Mouse (Mus musculus) layer of hippocampus, adult 9-10 months (tissue): Measurements from ENCODE around the gene Gm17545.
"Not testable (repeated sequence)": the region's sequence is repeated elsewhere in the genome, so short reads cannot be mapped to it uniquely, and the experiment has no call there.

ENCODE experiments used
- DNase-seq: peaks from one replicate; pipeline ENCODE4 v3.0.0; 2022; ENCODE audit warnings: low spot score

Gm17545 gene

DNA sequence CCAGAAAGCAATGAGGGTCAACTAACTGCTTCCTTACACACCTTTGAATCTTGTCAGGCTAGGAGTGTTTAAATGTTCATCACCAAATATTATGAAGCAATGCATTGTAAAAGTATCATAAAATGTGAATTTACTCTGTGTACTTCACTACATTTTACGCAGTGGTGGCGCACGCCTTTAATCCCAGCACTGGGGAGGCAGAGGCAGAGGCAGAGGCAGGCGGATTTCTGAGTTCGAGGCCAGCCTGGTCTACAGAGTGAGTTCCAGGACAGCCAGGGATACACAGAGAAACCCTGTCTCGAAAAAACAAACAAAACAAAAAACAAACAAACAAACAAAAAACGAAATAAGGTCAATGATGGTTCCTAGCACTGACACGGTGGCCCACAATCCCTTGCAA lies at the start of gene Gm17545:
Gm17545 (plus strand) TSS at position 301 of the 400 bp plus-strand sequence.
- DNase-seq: not testable (repeated sequence)

- no peak for DNase-seq
These were observed 48.7 kb upstream of the Gm17545 start for GRCm38 (mm10) chr9:22405414-22405813.

DNA sequence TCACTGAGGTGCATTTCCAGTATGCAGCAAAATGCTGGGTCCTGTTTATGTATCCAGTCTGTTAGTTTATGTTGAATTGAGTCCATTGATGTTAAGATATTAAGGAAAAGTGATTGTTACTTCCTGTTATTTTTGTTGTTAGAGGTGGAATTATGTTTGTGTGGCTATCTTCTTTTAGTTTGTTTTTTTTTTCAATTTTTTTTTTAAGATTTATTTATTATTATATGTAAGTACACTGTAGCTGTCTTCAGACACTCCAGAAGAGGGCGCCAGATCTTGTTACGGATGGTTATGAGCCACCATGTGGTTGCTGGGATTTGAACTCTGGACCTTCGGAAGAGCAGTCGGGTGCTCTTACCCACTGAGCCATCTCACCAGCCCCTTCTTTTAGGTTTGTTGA lies 46.5 kb upstream of the Gm17545 start:
- DNase-seq: not testable (repeated sequence)

- DNase-seq: not testable (repeated sequence)
These were observed 45.7 kb upstream of the Gm17545 start for GRCm38 (mm10) chr9:22408344-22408743.

GRCm38 (mm10) chr9:22409501-22409900 lies 44.6 kb upstream of the Gm17545 start:
- DNase-seq: no peak

GRCm38 (mm10) chr9:22411002-22411857 lies 42.9 kb upstream of the Gm17545 start, which contains the start of gene 9530077C05Rik:
TSS of gene 9530077C05Rik (plus strand) at chr9:22411513.
- DNase-seq: peak; percentile 97

DNA sequence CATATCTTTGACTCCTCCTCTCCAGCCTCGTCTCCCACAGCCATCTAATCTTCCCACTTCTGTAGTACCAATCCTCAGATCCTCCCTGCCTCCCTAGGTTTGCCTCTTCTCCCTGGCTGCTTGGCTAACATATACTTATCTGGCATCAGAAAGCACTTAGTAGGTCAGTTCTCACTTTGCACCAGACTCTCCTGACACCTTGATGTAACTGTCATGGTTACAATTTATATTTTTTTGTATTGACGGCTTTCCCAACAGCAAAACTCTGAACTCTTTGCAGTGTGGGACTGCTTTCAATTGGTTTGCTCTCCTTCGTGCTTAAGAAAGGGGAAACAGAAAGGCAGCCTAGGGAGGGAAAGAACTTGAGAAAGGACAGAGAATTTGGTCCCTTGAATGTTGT lies 37.9 kb upstream of the Gm17545 start:
- DNase-seq: no peak

DNA sequence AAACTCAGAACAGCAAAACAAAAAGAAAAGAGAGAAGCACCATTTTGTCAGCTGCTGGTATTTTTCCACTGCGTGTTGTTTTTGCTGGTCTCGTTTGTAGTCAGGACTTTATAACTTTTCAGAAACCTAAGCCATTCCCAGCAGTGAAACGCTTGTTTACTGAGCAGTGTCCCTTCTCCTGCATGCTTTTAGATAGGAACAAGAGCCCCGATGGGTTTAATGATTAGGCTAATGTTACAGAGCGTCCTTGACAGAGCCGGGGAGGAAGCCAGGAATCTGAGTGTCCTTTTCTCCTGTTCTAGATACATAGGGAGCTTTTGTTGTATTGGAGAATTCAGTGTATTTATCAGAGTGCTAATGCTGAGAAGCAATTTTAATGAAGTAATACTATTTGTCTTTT lies 36.5 kb upstream of the Gm17545 start:
- DNase-seq: no peak

GRCm38 (mm10) chr9:22419877-22420276 lies 34.2 kb upstream of the Gm17545 start:
- DNase-seq: no peak

DNA sequence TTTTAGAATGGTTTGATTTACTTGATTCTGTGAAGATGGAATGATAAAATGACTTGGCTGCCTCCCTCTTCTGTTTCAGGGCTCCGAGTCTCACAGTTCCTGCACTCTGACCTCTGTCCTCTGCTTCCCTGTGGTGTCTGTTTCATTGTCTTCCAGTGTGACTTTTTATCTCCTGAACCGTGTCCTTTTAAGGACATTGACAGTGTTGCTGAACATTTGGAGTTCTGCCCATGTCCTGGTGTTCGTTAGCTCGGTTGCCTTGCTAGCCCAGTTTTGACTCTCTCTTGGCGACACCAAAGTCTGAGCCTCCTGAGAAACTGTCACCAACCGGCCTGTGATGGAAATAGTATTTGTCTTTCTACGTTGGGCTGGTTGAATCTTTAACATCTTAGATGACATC lies 33.6 kb upstream of the Gm17545 start:
- DNase-seq: no peak

GRCm38 (mm10) chr9:22422559-22422958 lies 31.5 kb upstream of the Gm17545 start:
- no peak for DNase-seq

GRCm38 (mm10) chr9:22423507-22423906 lies 30.6 kb upstream of the Gm17545 start:
- DNase-seq: no peak

DNA sequence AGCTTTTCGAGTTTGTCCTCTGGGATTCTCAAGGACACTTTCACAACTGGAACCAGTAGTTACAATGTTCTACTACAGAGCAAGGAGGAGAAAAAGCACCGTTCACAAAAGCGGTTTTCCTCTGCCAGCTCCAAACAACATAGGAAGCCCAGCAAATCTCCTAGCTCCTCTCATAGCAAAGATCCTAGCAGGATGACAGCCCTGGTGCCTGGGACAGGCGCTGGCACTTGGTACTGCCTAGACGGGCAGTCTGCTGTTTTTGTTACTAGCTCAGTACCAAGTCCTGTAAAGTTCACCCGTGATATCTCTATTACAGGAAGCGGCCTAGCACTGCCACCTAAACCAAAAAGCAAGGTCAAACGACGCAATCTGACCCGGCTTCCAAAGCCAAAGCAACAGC lies 29.9 kb upstream of the Gm17545 start:
- DNase-seq: no peak

GRCm38 (mm10) chr9:22424719-22425118 lies 29.4 kb upstream of the Gm17545 start:
- no peak for DNase-seq

DNA sequence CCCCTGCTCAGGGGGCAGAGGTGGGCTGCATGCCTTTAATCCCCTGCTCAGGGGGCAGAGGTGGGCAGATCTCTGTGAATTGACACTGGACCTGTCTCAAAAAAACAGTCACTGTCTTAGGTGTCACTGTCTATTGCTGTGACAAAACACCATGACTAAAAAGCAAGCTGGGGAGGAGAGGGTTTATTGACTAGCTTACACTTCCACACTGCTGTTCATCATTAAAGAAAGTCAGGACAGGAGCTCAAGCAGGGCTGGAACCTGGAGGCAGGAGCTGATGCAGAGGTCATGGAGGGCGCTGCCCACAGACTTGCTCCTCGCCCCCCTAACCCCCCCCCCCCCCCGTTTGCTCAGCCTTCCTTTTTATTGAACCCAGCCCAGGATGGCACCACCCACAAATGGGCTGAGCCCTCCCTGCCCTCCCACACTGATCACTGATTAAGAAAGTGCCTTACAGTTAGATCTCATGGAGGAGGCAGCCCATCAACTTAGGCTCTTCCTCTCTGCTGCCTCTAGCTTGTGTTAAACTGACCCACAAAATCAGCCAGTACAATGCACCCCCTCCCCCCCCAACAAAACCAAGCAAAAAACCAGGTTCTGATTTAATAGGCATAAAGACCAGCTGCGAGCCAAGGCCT lies 25.9 kb upstream of the Gm17545 start:
- DNase-seq: no peak

DNA sequence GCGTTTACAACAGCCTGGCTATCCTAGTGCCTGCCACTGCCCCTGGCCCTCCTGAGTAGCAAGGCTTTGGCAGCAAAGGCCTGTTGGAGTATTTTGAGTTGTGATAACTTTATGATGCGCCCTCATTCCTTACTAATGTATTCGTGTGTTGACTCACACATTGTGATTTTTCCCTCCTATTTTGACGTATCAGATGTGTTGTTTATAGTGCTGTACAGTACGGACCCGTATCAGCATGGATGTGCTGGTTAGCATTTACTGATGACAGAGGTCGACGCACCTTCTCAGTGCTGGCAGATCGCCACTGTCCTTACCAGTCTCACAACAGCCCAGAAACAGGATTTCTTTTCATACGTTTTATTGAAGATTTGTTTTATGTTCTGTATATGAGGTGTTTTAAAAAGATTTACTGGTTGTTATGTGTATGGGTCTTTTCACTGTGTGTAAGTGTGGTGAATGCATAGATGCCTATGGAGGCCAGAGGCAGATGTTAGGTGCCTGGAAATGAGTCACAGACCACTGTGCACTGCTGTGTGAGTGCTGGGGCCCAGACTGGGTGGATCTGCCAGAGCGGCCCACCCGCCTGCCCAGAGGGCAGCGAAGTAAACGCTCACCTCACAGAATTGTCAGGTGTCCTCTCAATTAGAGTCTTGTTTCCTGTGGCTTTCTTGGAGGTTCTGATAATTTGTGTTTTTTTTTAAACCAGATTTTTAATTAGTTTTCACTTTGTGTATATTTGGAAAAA lies 25.3 kb upstream of the Gm17545 start:
- DNase-seq: no peak

- DNase-seq: no peak
These were observed 24.4 kb upstream of the Gm17545 start for GRCm38 (mm10) chr9:22429533-22430241.

DNA sequence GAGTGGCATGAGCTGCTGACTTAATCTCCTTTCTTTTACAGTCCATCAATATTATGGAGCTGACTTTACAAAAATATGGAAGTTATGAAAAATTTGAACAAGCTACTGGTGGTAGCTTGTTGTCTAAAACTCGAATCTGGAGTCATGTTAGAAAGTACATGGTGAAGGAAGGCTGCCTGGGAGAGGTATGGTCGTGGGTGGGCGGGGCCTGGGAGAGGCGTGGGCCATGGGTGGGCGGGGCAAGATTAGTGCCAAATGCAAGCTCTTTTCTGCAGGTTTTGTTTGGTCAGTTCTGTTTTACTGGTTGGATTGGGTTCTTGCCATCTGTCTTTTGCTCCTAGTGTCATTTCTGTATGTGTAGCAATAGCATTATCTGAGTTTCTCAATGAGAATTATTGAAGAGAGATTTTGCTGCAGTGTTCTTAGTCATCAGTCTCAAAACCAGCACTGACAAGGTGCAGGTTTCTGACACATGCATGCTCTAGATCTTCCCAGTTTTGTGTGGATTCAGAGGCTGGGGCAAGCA lies 23.7 kb upstream of the Gm17545 start:
- DNase-seq: no peak

GRCm38 (mm10) chr9:22433221-22433620 lies 20.9 kb upstream of the Gm17545 start:
- no peak for DNase-seq

DNA sequence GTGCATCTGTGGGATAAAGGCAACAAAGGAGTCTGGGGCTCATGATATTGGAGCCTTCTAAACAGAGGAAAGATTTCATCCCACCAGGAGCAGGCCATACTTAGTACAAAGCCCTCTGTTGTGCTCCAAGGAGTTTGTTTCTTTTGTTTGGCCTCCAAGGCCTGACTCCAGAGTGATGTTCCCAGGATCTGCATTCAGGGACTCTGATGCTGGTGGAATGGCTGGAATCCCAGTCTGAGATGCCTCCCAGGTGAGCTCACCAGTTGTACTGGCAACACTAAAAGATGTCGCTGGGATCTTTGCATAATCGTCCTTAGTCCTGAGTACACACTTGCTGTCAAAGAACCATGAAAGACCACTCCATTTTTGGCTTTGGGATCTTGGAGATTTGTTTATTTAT lies 20.0 kb upstream of the Gm17545 start:
- no peak for DNase-seq

DNA sequence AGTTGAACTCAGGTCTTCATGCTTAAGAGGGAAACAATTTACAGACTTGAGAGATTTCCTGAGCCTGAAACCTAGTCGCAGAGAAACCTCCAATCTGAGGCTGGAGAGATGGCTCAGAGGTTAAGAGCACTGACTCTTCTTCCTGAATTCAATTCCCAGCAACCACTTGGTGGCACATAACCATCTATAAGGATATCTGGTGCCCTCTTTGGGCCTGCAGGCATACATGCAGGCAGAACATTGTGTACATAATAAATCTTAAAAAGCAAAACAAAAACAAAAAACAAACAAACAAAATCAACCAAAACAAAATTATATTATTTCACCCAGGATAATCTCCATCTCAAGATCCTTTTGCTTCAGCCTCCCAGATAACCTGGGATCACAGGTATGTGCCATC lies 15.3 kb upstream of the Gm17545 start:
- DNase-seq: no peak

DNA sequence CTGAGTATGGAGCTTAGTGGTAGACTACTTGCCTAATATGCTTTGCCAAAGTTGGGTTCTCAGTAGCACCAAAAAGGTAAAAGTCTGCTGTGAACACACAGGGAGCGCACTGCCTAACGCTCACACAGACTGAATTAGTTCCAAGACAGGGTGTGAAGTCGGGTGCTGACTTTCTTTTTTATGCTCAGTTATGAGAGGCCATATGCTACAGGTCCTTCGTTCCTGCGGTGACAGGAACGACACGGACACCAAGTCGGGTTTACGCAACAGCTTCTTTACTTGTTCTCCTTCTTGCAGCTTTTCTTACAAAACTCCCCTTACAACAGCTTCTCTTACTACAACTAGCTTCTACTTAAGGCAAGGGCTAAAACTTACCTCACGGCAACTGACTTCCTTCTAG lies 10.9 kb upstream of the Gm17545 start:
- no peak for DNase-seq
